Mouse (Mus musculus) left cerebral cortex, adult 8-10 months (tissue): ENCODE measurements around the gene Olfr638. TPM values are rescaled to one million over a fixed set of nuclear protein-coding genes. Genes with fewer than 3 reads are reported as not detected.
"Not testable (repeated sequence)": the region's sequence is repeated elsewhere in the genome, so short reads cannot be mapped to it uniquely, and the experiment has no call there.

Experiments
- DNase-seq, 2 experiments: peaks; one replicate each; pipeline ENCODE4 v3.0.0; 2022; ENCODE audit warnings: low spot score in 2 of 2
- total RNA-seq, 4 experiments: library from RNA; stranded (reverse); gene quantifications; 2 replicates each; pipeline ENCODE4 v1.2.4; 2022

The Olfr638 gene
- not detected for total RNA-seq

DNA sequence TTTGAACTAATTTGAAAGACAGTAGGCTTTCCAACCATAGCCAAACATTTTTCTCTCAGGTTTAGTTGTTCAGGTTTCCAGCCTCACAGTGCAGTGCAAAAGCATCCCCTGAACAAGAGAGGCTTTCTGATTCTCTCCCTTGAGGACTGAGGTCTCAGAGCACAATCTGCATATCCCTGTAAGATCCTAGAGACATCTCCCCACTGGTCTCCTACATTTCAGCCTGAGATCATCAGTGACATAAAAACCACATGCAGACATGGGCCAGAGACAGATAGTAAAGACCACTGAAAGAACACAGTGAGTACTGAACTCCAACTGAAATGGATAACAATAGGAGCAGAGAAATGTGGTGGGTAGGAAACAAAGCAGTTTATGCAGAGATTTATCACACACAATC lies at the start of gene Olfr638:
Gene Olfr638 (plus strand): TSS at position 301 of the 400 bp plus-strand sequence.
- no peak for DNase-seq

DNA sequence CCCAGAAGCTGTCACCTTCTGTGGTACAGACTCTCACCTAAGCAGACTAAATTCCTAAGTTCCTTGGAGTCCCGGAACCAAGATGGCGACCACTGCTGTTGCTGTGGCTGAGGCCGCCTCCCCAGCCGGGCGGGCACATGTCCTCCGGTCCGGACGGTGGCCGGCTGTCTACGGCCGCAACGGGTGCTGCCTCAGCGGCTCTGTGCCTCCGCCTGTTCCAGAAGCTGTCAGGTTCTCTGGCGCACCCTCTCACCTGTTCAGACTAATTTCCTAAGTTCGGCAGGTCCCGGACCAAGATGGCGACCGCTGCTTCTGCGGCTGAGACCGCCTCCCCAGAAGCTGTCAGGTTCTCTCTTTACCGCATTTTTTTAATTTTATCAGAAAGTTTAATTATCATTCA lies 31.7 kb upstream of the Olfr638 start:
- DNase-seq = not testable (repeated sequence)

DNA sequence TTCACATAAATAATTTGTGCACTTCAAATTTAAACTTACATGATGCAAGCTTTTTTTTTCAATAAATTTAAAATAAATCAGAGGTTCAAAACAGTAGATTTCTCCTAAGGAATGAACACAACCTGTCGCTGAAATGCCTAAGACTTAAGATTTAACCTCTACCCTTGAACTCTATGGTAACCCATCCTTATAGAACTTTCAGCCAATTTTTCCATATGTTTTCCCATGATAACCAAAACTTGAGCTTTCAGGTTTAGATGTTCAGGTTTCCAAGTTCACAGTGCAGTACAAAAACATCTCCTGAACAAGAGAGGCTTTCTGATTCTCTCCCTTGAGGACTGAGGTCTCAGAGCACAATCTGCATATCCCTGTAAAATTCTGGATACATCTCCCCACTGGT lies 27.7 kb upstream of the Olfr638 start, which contains the start of gene Olfr635:
Gene Olfr635 (plus strand): TSS at position 301 of the 400 bp plus-strand sequence.
- DNase-seq = no peak

DNA sequence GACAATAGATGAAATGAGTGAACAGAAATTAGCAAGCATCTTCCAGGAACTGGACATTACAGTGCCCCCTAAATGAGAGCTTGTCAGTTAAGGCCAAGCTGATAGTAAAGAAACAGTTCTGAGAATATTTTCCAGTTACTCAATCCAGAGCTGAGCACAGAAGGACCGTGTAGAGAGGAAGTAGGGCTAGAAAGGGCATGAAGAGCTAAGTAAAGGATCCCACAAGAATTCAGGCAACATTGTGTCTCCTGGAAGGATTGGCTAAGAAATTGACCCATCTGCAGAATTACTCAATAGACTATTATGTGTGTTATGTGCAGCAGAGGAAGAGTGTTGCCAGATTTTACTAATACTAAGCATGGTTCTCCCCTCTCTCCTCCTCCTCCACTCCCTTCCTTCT lies 26.8 kb upstream of the Olfr638 start:
- DNase-seq = no peak

DNA sequence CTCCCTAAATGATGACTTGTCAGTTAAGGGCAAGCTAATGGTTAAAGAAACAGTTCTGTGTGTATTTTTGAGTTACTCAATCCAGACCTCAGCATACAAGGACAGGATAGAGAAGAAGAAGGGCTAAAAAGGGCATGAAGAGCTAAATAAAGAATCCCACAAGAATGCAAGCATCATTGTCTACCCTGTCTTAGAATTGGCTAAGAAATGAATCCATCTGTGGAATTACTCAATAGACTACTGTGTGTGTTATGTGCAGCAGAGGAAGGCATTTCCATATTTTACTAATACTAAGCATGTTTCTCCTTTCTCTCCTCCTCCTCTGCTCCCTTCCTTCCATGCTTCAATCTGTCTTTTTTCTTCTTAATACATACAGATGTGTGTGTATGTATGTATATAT lies 578 bp downstream of the Olfr638 start:
- DNase-seq = no peak

DNA sequence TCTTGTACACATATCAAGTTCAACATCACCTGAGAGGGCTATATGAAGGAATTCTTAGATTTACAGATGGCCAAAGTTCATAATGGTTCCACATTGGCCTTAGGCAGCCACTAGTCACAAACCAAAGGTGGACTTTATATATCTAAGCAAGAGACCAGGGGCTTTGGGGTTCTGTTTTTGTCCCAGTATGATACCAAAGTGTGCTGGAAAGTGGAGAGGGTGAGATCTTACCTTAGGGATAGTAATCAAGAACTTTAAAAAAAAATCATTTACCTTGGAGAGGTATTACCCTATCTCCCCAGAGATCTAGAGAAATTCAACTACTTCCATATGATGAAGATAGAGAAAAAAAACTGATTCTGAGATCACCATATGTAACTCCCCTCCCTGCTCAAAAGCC lies 18.7 kb downstream of the Olfr638 start, which contains the start of gene Olfr639:
Gene Olfr639 (minus strand): TSS at position 101 of the 400 bp plus-strand sequence.
- DNase-seq = no peak

DNA sequence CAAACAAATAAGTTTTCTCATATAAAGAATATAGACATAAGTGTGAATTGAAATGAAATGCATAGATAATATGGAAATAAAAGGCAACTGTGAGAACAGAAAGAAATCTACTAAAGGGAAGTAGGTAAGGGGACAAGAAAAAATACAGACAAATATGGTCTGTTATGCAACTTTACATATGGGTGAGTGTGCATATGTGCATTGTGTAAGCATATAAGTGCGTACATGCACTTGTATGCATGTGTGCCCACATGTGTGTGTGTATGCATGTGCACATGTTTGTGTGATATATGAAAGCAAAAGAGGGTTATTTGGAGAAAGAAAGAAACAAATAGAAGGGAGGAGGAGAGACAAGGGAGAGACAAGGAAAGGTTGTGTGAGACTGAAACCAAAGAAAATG lies 20.4 kb downstream of the Olfr638 start:
- no peak for DNase-seq

DNA sequence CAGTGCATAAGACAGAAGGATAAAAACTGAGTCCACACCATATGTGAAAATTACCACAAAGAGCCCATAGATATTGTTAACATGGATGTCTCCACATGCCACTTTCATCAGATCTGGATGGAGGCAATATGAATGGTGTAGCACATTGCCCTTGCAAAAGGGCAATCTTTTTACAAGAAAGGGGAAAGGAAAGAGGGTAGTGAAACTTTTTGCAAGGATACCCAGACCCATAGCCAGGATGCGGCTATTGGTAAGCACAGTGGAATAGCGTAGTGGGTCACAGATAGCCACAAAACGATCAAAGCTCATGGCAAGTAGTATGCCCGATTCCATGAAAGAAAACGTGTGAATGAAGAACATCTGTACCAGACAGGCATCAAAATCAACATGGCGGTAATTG lies 23.1 kb downstream of the Olfr638 start:
- DNase-seq = no peak

DNA sequence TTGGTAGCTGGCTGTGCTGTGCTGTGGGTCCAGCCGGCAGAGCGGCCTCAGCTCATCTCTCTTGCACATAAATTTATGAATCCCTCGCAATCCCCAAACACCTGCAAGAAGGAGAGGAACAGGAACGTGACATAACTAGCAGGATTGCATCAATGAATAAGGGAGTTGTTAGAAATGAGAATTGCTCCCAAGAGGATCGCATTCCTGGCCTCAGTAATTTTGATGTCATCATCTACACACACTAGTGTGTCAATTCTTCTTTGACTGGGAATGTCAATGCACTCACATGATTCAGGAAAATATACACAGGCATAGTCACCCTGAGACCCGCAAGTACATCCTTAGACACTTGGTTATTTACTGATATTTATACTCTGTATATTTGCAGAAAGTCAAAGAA lies 26.9 kb downstream of the Olfr638 start, which contains the start of gene Olfr640:
Gene Olfr640 (minus strand): TSS at position 101 of the 400 bp plus-strand sequence.
- no peak for DNase-seq

DNA sequence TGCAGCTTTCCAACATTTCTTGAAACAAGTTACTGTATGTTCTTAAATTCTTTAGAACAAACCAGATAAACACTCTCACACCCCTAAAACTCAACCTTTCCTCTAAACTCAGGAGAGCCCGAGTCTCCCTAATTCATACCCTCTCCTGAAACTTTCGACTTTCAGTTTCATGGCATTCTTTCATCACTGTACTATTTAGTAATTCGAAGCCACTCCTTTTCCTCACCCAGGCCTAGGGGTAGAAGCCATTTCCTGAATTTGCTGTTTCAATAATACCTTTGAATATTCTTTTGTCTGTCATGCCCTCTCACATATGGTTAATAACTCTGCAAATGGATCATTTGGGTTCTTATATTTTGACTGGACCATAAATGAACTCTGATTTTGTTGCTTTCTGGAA lies 28.4 kb downstream of the Olfr638 start:
- DNase-seq = no peak

DNA sequence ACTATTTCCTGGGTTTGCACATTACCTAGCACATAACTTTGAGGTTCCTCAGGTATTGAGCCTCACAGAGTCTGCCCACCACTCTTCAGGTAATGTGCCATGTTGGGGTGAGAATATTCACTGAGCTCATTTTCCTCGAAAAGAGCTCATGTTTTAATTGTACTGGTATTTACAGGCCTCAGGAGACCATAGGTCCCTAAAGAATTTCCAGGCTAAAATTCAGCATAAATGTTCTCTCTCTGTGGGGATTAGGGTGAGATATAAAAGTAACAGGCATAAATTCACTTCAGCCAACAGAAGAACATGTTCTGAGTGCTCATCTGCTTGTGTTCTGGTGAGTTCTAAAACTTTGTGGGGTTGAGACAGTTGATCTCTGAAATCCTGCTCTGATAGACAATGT lies 36.6 kb downstream of the Olfr638 start, which contains the start of gene Olfr641:
Gene Olfr641 (plus strand): TSS at position 301 of the 400 bp plus-strand sequence.
- no peak for DNase-seq

DNA sequence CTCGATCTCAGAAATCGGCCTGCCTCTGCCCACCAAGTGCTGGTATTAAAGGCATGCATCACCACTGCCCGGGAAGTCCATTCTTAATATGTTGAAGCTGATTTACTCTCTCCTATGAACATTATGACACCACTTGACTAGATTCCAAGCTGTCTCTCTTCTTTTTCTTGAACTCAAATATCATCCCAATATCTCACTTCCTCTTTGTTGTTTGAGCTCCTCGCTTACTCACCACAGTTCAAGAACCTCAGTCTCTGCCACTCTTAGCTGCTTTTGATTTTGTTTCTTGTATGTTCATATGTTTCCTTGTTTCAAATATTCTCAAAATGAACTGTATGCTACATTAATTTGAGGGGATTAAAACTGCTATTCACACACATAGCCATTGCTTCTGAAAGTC lies 52.2 kb downstream of the Olfr638 start:
- DNase-seq = no peak

DNA sequence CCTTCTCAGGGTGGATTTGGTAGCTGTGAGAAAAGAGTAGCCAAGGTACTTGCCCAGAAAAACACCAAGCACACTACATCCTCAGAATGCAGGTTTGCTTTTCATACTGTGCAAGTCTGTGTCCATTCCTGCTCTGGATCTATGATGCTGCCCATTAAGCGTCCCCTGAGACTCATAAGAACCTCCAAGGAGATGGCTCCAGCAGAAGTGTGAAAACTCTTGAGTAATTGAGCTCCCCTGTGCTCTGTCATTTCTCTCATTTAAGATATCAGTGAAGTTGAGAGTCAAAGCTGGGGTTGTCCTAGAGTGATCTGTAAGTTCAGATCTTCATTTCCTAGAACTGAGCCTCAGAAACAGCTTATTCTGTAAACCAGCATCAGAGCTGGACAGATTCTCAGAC lies 54.0 kb downstream of the Olfr638 start, which contains the start of gene Olfr642:
Gene Olfr642 (minus strand): TSS at position 101 of the 400 bp plus-strand sequence.
- no peak for DNase-seq

Other genes starting within 250 kb of the Olfr638 start
- gene Olfr630, start 241.4 kb upstream of the Olfr638 start, total RNA-seq = not detected
- gene Olfr69, start 227.2 kb upstream of the Olfr638 start, total RNA-seq = not detected
- gene Olfr68, start 219.0 kb upstream of the Olfr638 start, total RNA-seq = not detected
- not detected for gene Olfr67, start 206.9 kb upstream of the Olfr638 start, total RNA-seq
- 10 to 100 TPM; 16.8 to 31.9 (median 25.7) TPM for gene Hbb-bt, start 184.8 kb upstream of the Olfr638 start, total RNA-seq
- 100 to 1,000 TPM; 204 to 381 (median 262) TPM for gene Hbb-bs, start 170.7 kb upstream of the Olfr638 start, total RNA-seq
- not detected for gene Hbb-bh2, start 158.2 kb upstream of the Olfr638 start, total RNA-seq
- not detected for gene Hbb-bh1, start 155.6 kb upstream of the Olfr638 start, total RNA-seq
- gene Hbb-y, start 145.5 kb upstream of the Olfr638 start, total RNA-seq = under 1 TPM in 1 of 4 experiments, not detected in 3; 0.57 TPM
- gene Olfr66, start 112.5 kb upstream of the Olfr638 start, total RNA-seq = not detected
- gene Olfr64, start 104.3 kb upstream of the Olfr638 start, total RNA-seq = not detected
- gene Olfr65, start 95.3 kb upstream of the Olfr638 start, total RNA-seq = not detected
- not detected for gene Olfr631, start 69.9 kb upstream of the Olfr638 start, total RNA-seq
- not detected for gene Olfr632, start 64.4 kb upstream of the Olfr638 start, total RNA-seq
- not detected for gene Olfr633, start 54.3 kb upstream of the Olfr638 start, total RNA-seq
- under 1 TPM in 3 of 4 experiments, not detected in 1; 0.05 to 0.08 (median 0.07) TPM for gene Olfr635, start 27.6 kb upstream of the Olfr638 start, total RNA-seq
- gene Olfr639, start 18.6 kb downstream of the Olfr638 start, total RNA-seq = under 1 TPM; 0.11 to 0.19 (median 0.14) TPM
- gene Olfr640, start 26.8 kb downstream of the Olfr638 start, total RNA-seq = not detected
- gene Olfr641, start 36.7 kb downstream of the Olfr638 start, total RNA-seq = not detected
- gene Olfr642, start 53.9 kb downstream of the Olfr638 start, total RNA-seq = not detected
- gene 4930516K23Rik, start 62.7 kb downstream of the Olfr638 start, total RNA-seq = not detected
- gene Olfr644, start 73.1 kb downstream of the Olfr638 start, total RNA-seq = not detected
- gene Olfr645, start 86.7 kb downstream of the Olfr638 start, total RNA-seq = not detected
- not detected for gene Olfr646, start 106.1 kb downstream of the Olfr638 start, total RNA-seq
- not detected for gene Ubqln5, start 131.1 kb downstream of the Olfr638 start, total RNA-seq
- gene Olfr643, start 138.7 kb downstream of the Olfr638 start, total RNA-seq = not detected
- not detected for gene Ubqln3, start 144.5 kb downstream of the Olfr638 start, total RNA-seq
- gene Ubqlnl, start 151.8 kb downstream of the Olfr638 start, total RNA-seq = not detected
- not detected for gene Olfm5, start 166.1 kb downstream of the Olfr638 start, total RNA-seq
- under 1 TPM in 3 of 4 experiments, not detected in 1; 0.25 to 0.46 (median 0.28) TPM for gene Olfr648, start 184.6 kb downstream of the Olfr638 start, total RNA-seq
- gene Olfr649, start 197.2 kb downstream of the Olfr638 start, total RNA-seq = not detected
- under 1 TPM in 2 of 4 experiments, not detected in 2; 0.25 to 0.46 TPM for gene Trim6, start 220.0 kb downstream of the Olfr638 start, total RNA-seq
- gene Trim34a, start 245.7 kb downstream of the Olfr638 start, total RNA-seq = 1 to 10 TPM; 1.3 to 2.8 (median 1.9) TPM